Mouse (Mus musculus) hindbrain, embryonic 13.5 days (tissue): ENCODE measurements around the gene Gm29776. TPM values are rescaled to one million over a fixed set of nuclear protein-coding genes. Genes with fewer than 3 reads are reported as not detected.

Experiments used
- ATAC-seq: fragments of 200-750 bp; cut with Nextera tagmentation; 2 replicates; pipeline ENCODE4 v1.8.0; 2017; ENCODE audit warnings: moderate TSS enrichment; ENCODE audit not compliant: low FRiP score
- H3K27ac ChIP-seq: fragments of 300-500 bp; sonication (generic); 2 replicates; pipeline ENCODE4 v1.5.1; 2015; ENCODE audit warnings: inconsistent platforms, mild to moderate bottlenecking, moderate library complexity
- H3K27me3 ChIP-seq: fragments of 300-500 bp; sonication (generic); 2 replicates; pipeline ENCODE4 v1.6.1; 2015; ENCODE audit warnings: mild to moderate bottlenecking, inconsistent platforms
- H3K36me3 ChIP-seq: fragments of 300-500 bp; sonication (generic); 2 replicates; pipeline ENCODE4 v1.6.1; 2015; ENCODE audit warnings: mild to moderate bottlenecking, inconsistent platforms
- H3K4me1 ChIP-seq: fragments of 300-500 bp; sonication (generic); replicated peaks from 2 replicates; pipeline ENCODE4 v1.6.1; 2015; ENCODE audit warnings: inconsistent platforms
- H3K4me2 ChIP-seq: fragments of 300-500 bp; sonication (generic); 2 replicates; pipeline ENCODE4 v1.6.1; 2015; ENCODE audit warnings: inconsistent platforms, mild to moderate bottlenecking, moderate library complexity
- H3K4me3 ChIP-seq: fragments of 300-500 bp; sonication (generic); 2 replicates; pipeline ENCODE4 v1.5.1; 2015; ENCODE audit warnings: mild to moderate bottlenecking, inconsistent platforms
- H3K9ac ChIP-seq: fragments of 300-500 bp; sonication (generic); 2 replicates; pipeline ENCODE4 v1.6.1; 2015; ENCODE audit warnings: mild to moderate bottlenecking, inconsistent platforms
- H3K9me3 ChIP-seq: fragments of 300-500 bp; sonication (generic); 2 replicates; pipeline ENCODE4 v1.6.1; 2016; ENCODE audit warnings: inconsistent platforms
- WGBS: fragments of 180-500 bp; shearing (Covaris S2); methylation state at CpG from one replicate; pipeline ENCODE4 v1.1.7; 2015; 5-methylcytosine and 5-hydroxymethylcytosine counted together
- polyA plus RNA-seq: library from polyadenylated mRNA; unstranded; fragments of >200 nt; fragmentation: Nextera tagmentation; extraction: Ambion mirVana; gene quantifications from 2 replicates; pipeline ENCODE4 v1.2.1, GENCODE M21; 2015

The Gm29776 gene
- polyA plus RNA-seq, 1 experiment from 2014 or later, result 0.34 TPM

- H3K4me2 ChIP-seq, result no peak overlapping the region
- no peaks in the 10 kb centered on the region; the same call in 1 of the 2 replicates for H3K4me1 ChIP-seq
- no peaks in the 10 kb centered on the region for H3K36me3 ChIP-seq
- H3K9me3 ChIP-seq, result no peaks in the 10 kb centered on the region
- whole genome bisulfite sequencing, result 76% methylated on average over 5 of the region's 5 CpGs
- no peak overlapping the region for H3K9ac ChIP-seq
- no peak overlapping the region for H3K4me3 ChIP-seq
- H3K27ac ChIP-seq, result no peak overlapping the region
- no peaks in the 10 kb centered on the region for H3K27me3 ChIP-seq
- no peak for ATAC-seq
Measured at GRCm38 (mm10) chr14:54727565-54727964, 28.9 kb upstream of the Gm29776 start.

GRCm38 (mm10) chr14:54724049-54724448, 25.4 kb upstream of the Gm29776 start:
- Histone ChIP-seq H3K4me3 (no peak overlapping the region), H3K9ac (no peak overlapping the region), H3K27ac (no peak overlapping the region), H3K4me1 (no peaks in the 10 kb centered on the region; the same call in 1 of the 2 replicates), H3K4me2 (no peak overlapping the region), H3K27me3 (no peaks in the 10 kb centered on the region), H3K36me3 (no peaks in the 10 kb centered on the region), H3K9me3 (no peaks in the 10 kb centered on the region)
- WGBS, result 89% methylated on average over 6 of the region's 6 CpGs
- ATAC-seq, result no peak

GRCm38 (mm10) chr14:54721711-54722110, 23.1 kb upstream of the Gm29776 start:
- Histone ChIP-seq H3K27ac (no peak overlapping the region), H3K4me1 (no peaks in the 10 kb centered on the region), H3K4me2 (no peak overlapping the region), H3K9me3 (no peaks in the 10 kb centered on the region), H3K4me3 (no peak overlapping the region), H3K27me3 (no peaks in the 10 kb centered on the region), H3K36me3 (no peaks in the 10 kb centered on the region), H3K9ac (no peak overlapping the region)
- 84% methylated on average over 10 of the region's 10 CpGs for WGBS
- ATAC-seq, result no peak

GRCm38 (mm10) chr14:54720654-54721350, 22.2 kb upstream of the Gm29776 start:
- 93% methylated on average over 7 of the region's 7 CpGs for WGBS
- no peak overlapping the region for H3K4me2 ChIP-seq
- H3K27ac ChIP-seq, result no peak overlapping the region
- ATAC-seq, result no peak
- H3K36me3 ChIP-seq, result no peaks in the 10 kb centered on the region
- H3K9ac ChIP-seq, result no peak overlapping the region
- 0 out of 2 replicates have a peak, but pooled peaks cover 3% of the 10 kb centered on the region for H3K27me3 ChIP-seq
- no peaks in the 10 kb centered on the region for H3K4me1 ChIP-seq
- no peaks in the 10 kb centered on the region for H3K9me3 ChIP-seq
- no peak overlapping the region for H3K4me3 ChIP-seq

- Histone ChIP-seq H3K27ac (no peak overlapping the region), H3K4me1 (peaks cover 3% of the 10 kb centered on the region; the same call in 1 of the 2 replicates), H3K27me3 (0 out of 2 replicates have a peak, but pooled peaks cover 3% of the 10 kb centered on the region), H3K36me3 (no peaks in the 10 kb centered on the region), H3K9me3 (no peaks in the 10 kb centered on the region), H3K4me2 (no peak overlapping the region), H3K4me3 (no peak overlapping the region), H3K9ac (no peak overlapping the region)
- no peak for ATAC-seq
- 91% methylated on average over 11 of the region's 11 CpGs for WGBS
Measured at GRCm38 (mm10) chr14:54720041-54720440, 21.4 kb upstream of the Gm29776 start.

- Histone ChIP-seq H3K4me1 (peaks cover 11% of the 10 kb centered on the region), H3K4me3 (no peak overlapping the region), H3K27ac (no peak overlapping the region), H3K9me3 (no peaks in the 10 kb centered on the region), H3K4me2 (peak overlapping the region; percentile 67; the same call in 1 of the 2 replicates), H3K9ac (no peak overlapping the region), H3K27me3 (0 out of 2 replicates have a peak, but pooled peaks cover 3% of the 10 kb centered on the region), H3K36me3 (no peaks in the 10 kb centered on the region)
- 86% methylated on average over 1 of the region's 1 CpGs for WGBS
- ATAC-seq, result no peak
Measured at GRCm38 (mm10) chr14:54715402-54715801, 16.8 kb upstream of the Gm29776 start.

GRCm38 (mm10) chr14:54714617-54715081, 16.0 kb upstream of the Gm29776 start:
- Histone ChIP-seq H3K9ac (peak overlapping the region; percentile 69), H3K36me3 (no peaks in the 10 kb centered on the region), H3K4me3 (peak overlapping the region; percentile 37), H3K4me2 (peak overlapping the region; percentile 67), H3K9me3 (no peaks in the 10 kb centered on the region), H3K27ac (peak overlapping the region; percentile 61), H3K4me1 (peaks cover 11% of the 10 kb centered on the region), H3K27me3 (0 out of 2 replicates have a peak, but pooled peaks cover 3% of the 10 kb centered on the region)
- 3% methylated on average over 15 of the region's 15 CpGs for WGBS
- peak; percentile 50 for ATAC-seq

- Histone ChIP-seq H3K9me3 (no peaks in the 10 kb centered on the region), H3K9ac (peak overlapping the region; percentile 69), H3K27me3 (0 out of 2 replicates have a peak, but pooled peaks cover 3% of the 10 kb centered on the region), H3K4me2 (peak overlapping the region; percentile 67), H3K4me3 (peak overlapping the region; percentile 37), H3K27ac (peak overlapping the region; percentile 61), H3K4me1 (peaks cover 11% of the 10 kb centered on the region), H3K36me3 (no peaks in the 10 kb centered on the region)
- 3% methylated on average over 13 of the region's 13 CpGs for WGBS
- peak; percentile 62 for ATAC-seq
Measured at GRCm38 (mm10) chr14:54714121-54714520, 15.5 kb upstream of the Gm29776 start.

GRCm38 (mm10) chr14:54712861-54713260, 14.2 kb upstream of the Gm29776 start:
- H3K4me2 ChIP-seq, result no peak overlapping the region
- 0 out of 2 replicates have a peak, but pooled peaks cover 3% of the 10 kb centered on the region for H3K27me3 ChIP-seq
- H3K4me3 ChIP-seq, result no peak overlapping the region
- no peaks in the 10 kb centered on the region for H3K36me3 ChIP-seq
- H3K9me3 ChIP-seq, result no peaks in the 10 kb centered on the region
- ATAC-seq, result no peak
- no peak overlapping the region for H3K9ac ChIP-seq
- H3K4me1 ChIP-seq, result peaks cover 11% of the 10 kb centered on the region
- no peak overlapping the region for H3K27ac ChIP-seq
- 80% methylated on average over 8 of the region's 8 CpGs for WGBS

- Histone ChIP-seq H3K36me3 (no peaks in the 10 kb centered on the region), H3K4me2 (no peak within 1 kb of the TSS), H3K4me1 (peaks cover 11% of the 10 kb centered on the region), H3K27me3 (0 out of 2 replicates have a peak, but pooled peaks cover 3% of the 10 kb centered on the region), H3K4me3 (no peak within 1 kb of the TSS), H3K9ac (no peak within 1 kb of the TSS), H3K27ac (no peak within 1 kb of the TSS), H3K9me3 (no peaks in the 10 kb centered on the region)
- ATAC-seq, result no peak
- 83% methylated on average over 7 of the region's 7 CpGs for WGBS
Measured at GRCm38 (mm10) chr14:54712074-54712473, 13.4 kb upstream of the Gm29776 start, which contains the start of gene Cebpe. Cebpe (minus strand) TSS chr14:54712174.

GRCm38 (mm10) chr14:54709054-54709453, 10.4 kb upstream of the Gm29776 start:
- Histone ChIP-seq H3K4me2 (no peak overlapping the region), H3K27me3 (no peaks in the 10 kb centered on the region), H3K9me3 (no peaks in the 10 kb centered on the region), H3K9ac (no peak overlapping the region), H3K27ac (no peak overlapping the region), H3K4me3 (no peak overlapping the region), H3K4me1 (no peaks in the 10 kb centered on the region), H3K36me3 (no peaks in the 10 kb centered on the region)
- ATAC-seq, result no peak
- WGBS, result 87% methylated on average over 9 of the region's 9 CpGs

GRCm38 (mm10) chr14:54706589-54707320, 8.1 kb upstream of the Gm29776 start:
- no peak overlapping the region for H3K27ac ChIP-seq
- H3K4me2 ChIP-seq, result no peak overlapping the region
- H3K27me3 ChIP-seq, result peaks cover 7% of the 10 kb centered on the region; the same call in 1 of the 2 replicates
- WGBS, result 52% methylated on average over 17 of the region's 17 CpGs
- no peak for ATAC-seq
- 0 out of 2 replicates have a peak overlapping the region, but pooled peaks have one; percentile 3 for H3K9ac ChIP-seq
- no peaks in the 10 kb centered on the region for H3K36me3 ChIP-seq
- H3K4me3 ChIP-seq, result no peak overlapping the region
- no peaks in the 10 kb centered on the region for H3K9me3 ChIP-seq
- no peaks in the 10 kb centered on the region for H3K4me1 ChIP-seq
